Mouse (Mus musculus) hindbrain, embryonic 13.5 days (tissue): ENCODE results near the gene Aldh18a1. TPM values are rescaled to one million over a fixed set of nuclear protein-coding genes. Genes with fewer than 3 reads are reported as not detected.
A peak's percentile ranks its signal among the peaks of the same experiment; 100 is the strongest.

Source experiments
- ATAC-seq: fragments of 200-750 bp; cut with Nextera tagmentation; 2 replicates; pipeline ENCODE4 v1.8.0; 2017; ENCODE audit warnings: moderate TSS enrichment; ENCODE audit not compliant: low FRiP score
- H3K27ac ChIP-seq: fragments of 300-500 bp; sonication (generic); 2 replicates; pipeline ENCODE4 v1.5.1; 2015; ENCODE audit warnings: inconsistent platforms, mild to moderate bottlenecking, moderate library complexity
- H3K27me3 ChIP-seq: fragments of 300-500 bp; sonication (generic); 2 replicates; pipeline ENCODE4 v1.6.1; 2015; ENCODE audit warnings: mild to moderate bottlenecking, inconsistent platforms
- H3K36me3 ChIP-seq: fragments of 300-500 bp; sonication (generic); 2 replicates; pipeline ENCODE4 v1.6.1; 2015; ENCODE audit warnings: mild to moderate bottlenecking, inconsistent platforms
- H3K4me1 ChIP-seq: fragments of 300-500 bp; sonication (generic); replicated peaks from 2 replicates; pipeline ENCODE4 v1.6.1; 2015; ENCODE audit warnings: inconsistent platforms
- H3K4me2 ChIP-seq: fragments of 300-500 bp; sonication (generic); 2 replicates; pipeline ENCODE4 v1.6.1; 2015; ENCODE audit warnings: inconsistent platforms, mild to moderate bottlenecking, moderate library complexity
- H3K4me3 ChIP-seq: fragments of 300-500 bp; sonication (generic); 2 replicates; pipeline ENCODE4 v1.5.1; 2015; ENCODE audit warnings: mild to moderate bottlenecking, inconsistent platforms
- H3K9ac ChIP-seq: fragments of 300-500 bp; sonication (generic); 2 replicates; pipeline ENCODE4 v1.6.1; 2015; ENCODE audit warnings: mild to moderate bottlenecking, inconsistent platforms
- H3K9me3 ChIP-seq: fragments of 300-500 bp; sonication (generic); 2 replicates; pipeline ENCODE4 v1.6.1; 2016; ENCODE audit warnings: inconsistent platforms
- WGBS: fragments of 180-500 bp; shearing (Covaris S2); methylation state at CpG from one replicate; pipeline ENCODE4 v1.1.7; 2015; 5-methylcytosine and 5-hydroxymethylcytosine counted together
- polyA plus RNA-seq: library from polyadenylated mRNA; unstranded; fragments of >200 nt; fragmentation: Nextera tagmentation; extraction: Ambion mirVana; gene quantifications from 2 replicates; pipeline ENCODE4 v1.2.1, GENCODE M21; 2015

The Aldh18a1 gene
- polyA plus RNA-seq, 1 experiment from 2014 or later = 63.8 TPM

DNA sequence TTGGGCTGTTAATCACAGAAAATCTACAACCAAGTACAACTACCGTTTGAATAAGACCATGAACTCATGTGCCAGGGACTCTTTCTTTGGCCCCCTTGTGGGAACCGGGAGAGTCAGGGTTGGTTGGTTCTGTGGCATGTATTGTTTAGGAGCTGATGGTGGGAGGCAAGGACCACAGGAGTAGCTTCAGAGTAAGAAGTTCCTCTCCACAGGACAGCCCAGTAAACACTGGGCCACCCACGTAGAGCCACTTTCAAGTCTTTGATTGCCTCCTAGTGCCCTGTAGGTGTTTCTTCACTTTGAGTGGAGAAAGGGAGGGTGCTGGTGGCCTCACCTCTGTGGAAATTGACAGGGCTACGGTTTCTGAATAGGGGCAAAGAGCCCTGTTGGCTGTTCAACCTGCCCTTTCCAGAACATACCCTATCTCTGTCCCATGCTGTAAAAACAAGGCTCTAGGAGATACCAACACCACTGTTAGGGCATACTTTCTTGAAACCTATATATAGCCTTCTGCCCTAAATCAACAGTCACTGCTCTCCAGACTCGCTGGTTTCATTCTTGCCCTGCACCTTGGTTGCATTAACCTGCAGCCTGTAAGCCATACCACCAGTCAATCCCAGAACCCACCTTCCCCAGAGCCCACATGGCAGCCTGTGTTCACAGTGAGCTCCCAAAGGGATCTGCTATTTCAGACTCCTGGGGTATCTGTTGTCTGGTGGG lies 39.3 kb downstream of the Aldh18a1 start:
- 28% methylated on average over 5 of the region's 5 CpGs for WGBS
- H3K27ac ChIP-seq = no peak overlapping the region
- H3K4me1 ChIP-seq = no peaks in the 10 kb centered on the region
- H3K9ac ChIP-seq = no peak overlapping the region
- H3K27me3 ChIP-seq = no peaks in the 10 kb centered on the region
- no peaks in the 10 kb centered on the region for H3K9me3 ChIP-seq
- ATAC-seq = no peak; the same call in 1 of the 2 replicates
- H3K36me3 ChIP-seq = peaks cover 45% of the 10 kb centered on the region
- no peak overlapping the region for H3K4me2 ChIP-seq
- H3K4me3 ChIP-seq = no peak overlapping the region

GRCm38 (mm10) chr19:40548386-40548785 lies 39.9 kb downstream of the Aldh18a1 start:
- Histone ChIP-seq H3K27me3 (no peaks in the 10 kb centered on the region), H3K4me3 (no peak overlapping the region), H3K36me3 (peaks cover 39% of the 10 kb centered on the region), H3K4me1 (no peaks in the 10 kb centered on the region), H3K4me2 (no peak overlapping the region), H3K27ac (no peak overlapping the region), H3K9ac (no peak overlapping the region), H3K9me3 (no peaks in the 10 kb centered on the region)
- WGBS = 82% methylated on average over 6 of the region's 6 CpGs
- no peak for ATAC-seq

DNA sequence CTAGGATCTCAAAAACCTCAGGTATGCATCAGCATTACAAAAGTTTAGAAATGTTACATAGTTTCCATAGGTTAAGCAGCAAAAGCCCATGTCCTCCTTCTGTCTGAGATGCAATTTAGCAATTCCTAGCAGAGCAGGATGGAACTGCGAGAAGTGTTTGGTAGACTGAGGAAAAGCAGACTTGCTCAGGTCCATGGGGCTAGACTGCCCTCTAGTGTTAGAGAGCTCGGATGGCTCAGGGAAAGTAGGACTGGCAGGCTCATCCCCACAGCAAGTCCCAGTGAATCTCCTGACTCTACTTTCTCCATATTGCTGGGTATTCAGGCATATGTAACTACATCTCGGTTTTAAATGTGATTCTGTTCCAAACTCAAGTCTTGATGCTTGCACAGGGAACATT lies 43.4 kb downstream of the Aldh18a1 start:
- H3K9me3 ChIP-seq = no peaks in the 10 kb centered on the region
- ATAC-seq = peak; percentile 85
- no peaks in the 10 kb centered on the region for H3K27me3 ChIP-seq
- H3K4me2 ChIP-seq = no peak overlapping the region
- no peak overlapping the region for H3K9ac ChIP-seq
- no peak overlapping the region for H3K27ac ChIP-seq
- H3K4me3 ChIP-seq = no peak overlapping the region
- H3K4me1 ChIP-seq = no peaks in the 10 kb centered on the region
- H3K36me3 ChIP-seq = peaks cover 4% of the 10 kb centered on the region; the same call in 1 of the 2 replicates
- 10% methylated on average over 3 of the region's 3 CpGs for WGBS

- WGBS = 87% methylated on average over 7 of the region's 7 CpGs
- Histone ChIP-seq H3K27me3 (no peaks in the 10 kb centered on the region), H3K9ac (no peak overlapping the region), H3K4me1 (no peaks in the 10 kb centered on the region), H3K4me2 (no peak overlapping the region), H3K9me3 (no peaks in the 10 kb centered on the region), H3K27ac (no peak overlapping the region), H3K4me3 (no peak overlapping the region), H3K36me3 (no peaks in the 10 kb centered on the region)
- ATAC-seq = no peak
Measured at GRCm38 (mm10) chr19:40542776-40543175, 45.5 kb downstream of the Aldh18a1 start.

DNA sequence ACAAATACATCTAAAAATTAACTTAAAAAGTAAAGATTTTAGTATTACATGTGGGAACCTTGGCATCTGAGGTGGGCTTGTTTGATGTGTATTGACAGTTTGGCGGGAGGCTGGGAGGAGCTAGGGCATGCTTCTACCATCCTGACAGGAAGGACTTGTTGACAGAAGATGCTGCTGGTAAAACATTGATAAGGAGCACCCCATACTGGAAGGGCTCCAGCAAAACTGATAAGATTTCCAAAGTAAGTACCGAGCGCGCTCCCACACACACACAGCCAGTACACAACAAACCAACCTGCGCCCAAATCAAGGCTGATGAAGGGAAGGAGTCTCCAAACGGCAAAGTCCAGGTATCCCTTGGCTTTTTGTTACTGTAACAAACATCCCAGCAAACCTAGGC lies 51.7 kb downstream of the Aldh18a1 start:
- H3K36me3 ChIP-seq = no peaks in the 10 kb centered on the region
- no peaks in the 10 kb centered on the region for H3K4me1 ChIP-seq
- no peaks in the 10 kb centered on the region for H3K27me3 ChIP-seq
- H3K9ac ChIP-seq = no peak overlapping the region
- no peaks in the 10 kb centered on the region for H3K9me3 ChIP-seq
- no peak overlapping the region for H3K27ac ChIP-seq
- WGBS = 84% methylated on average over 6 of the region's 6 CpGs
- ATAC-seq = no peak
- no peak overlapping the region for H3K4me2 ChIP-seq
- no peak overlapping the region for H3K4me3 ChIP-seq

- WGBS = 92% methylated on average over 5 of the region's 5 CpGs
- no peaks in the 10 kb centered on the region for H3K4me1 ChIP-seq
- H3K9me3 ChIP-seq = no peaks in the 10 kb centered on the region
- H3K36me3 ChIP-seq = no peaks in the 10 kb centered on the region
- H3K9ac ChIP-seq = no peak overlapping the region
- H3K4me3 ChIP-seq = no peak overlapping the region
- H3K4me2 ChIP-seq = no peak overlapping the region
- no peaks in the 10 kb centered on the region for H3K27me3 ChIP-seq
- H3K27ac ChIP-seq = no peak overlapping the region
- no peak for ATAC-seq
Measured at GRCm38 (mm10) chr19:40532525-40532924, 55.7 kb downstream of the Aldh18a1 start.

GRCm38 (mm10) chr19:40530323-40530722 lies 57.9 kb downstream of the Aldh18a1 start:
- Histone ChIP-seq H3K27ac (no peak overlapping the region), H3K9me3 (no peaks in the 10 kb centered on the region), H3K4me3 (no peak overlapping the region), H3K36me3 (no peaks in the 10 kb centered on the region), H3K9ac (no peak overlapping the region), H3K4me2 (no peak overlapping the region), H3K4me1 (no peaks in the 10 kb centered on the region), H3K27me3 (no peaks in the 10 kb centered on the region)
- 96% methylated on average over 2 of the region's 2 CpGs for WGBS
- no peak for ATAC-seq

GRCm38 (mm10) chr19:40528254-40528653 lies 60.0 kb downstream of the Aldh18a1 start:
- Histone ChIP-seq H3K4me2 (no peak overlapping the region), H3K9me3 (no peaks in the 10 kb centered on the region), H3K9ac (no peak overlapping the region), H3K4me3 (no peak overlapping the region), H3K4me1 (0 out of 2 replicates have a peak, but pooled peaks cover 5% of the 10 kb centered on the region), H3K27me3 (no peaks in the 10 kb centered on the region), H3K36me3 (no peaks in the 10 kb centered on the region), H3K27ac (no peak overlapping the region)
- no peak for ATAC-seq

- WGBS = 89% methylated on average over 9 of the region's 9 CpGs
- Histone ChIP-seq H3K4me2 (no peak overlapping the region), H3K4me3 (no peak overlapping the region), H3K9me3 (no peaks in the 10 kb centered on the region), H3K9ac (no peak overlapping the region), H3K27me3 (no peaks in the 10 kb centered on the region), H3K4me1 (0 out of 2 replicates have a peak, but pooled peaks cover 5% of the 10 kb centered on the region), H3K36me3 (no peaks in the 10 kb centered on the region), H3K27ac (no peak overlapping the region)
- ATAC-seq = no peak
Measured at GRCm38 (mm10) chr19:40526367-40527014, 61.8 kb downstream of the Aldh18a1 start.

DNA sequence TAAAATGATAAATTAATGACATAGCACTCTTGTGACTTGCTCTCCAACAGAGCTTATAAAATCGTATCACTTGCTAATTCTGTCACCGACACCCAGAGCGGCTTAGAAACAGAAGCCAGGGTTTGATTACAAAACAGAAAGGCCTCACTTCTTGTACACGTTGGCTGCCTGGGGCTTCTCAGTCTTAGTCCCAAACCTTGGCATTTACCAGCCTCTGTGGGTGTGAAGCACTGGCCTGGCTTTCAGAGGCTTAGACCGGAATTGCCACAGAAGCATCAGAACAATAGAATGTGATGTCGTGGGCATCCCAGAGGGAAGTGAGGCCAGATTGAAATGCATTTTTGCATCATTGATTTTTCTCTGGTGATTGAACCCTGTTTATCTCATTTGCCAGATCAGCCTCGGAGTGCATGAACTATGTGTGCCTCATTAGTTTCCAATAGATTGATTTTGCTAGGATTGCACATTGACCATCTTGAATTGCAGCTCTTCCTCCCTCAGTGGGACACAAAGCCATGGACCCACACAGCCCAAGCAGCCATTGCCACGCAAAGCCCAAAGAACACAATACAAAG lies 64.7 kb downstream of the Aldh18a1 start:
- Histone ChIP-seq H3K27ac (no peak overlapping the region), H3K9ac (no peak overlapping the region), H3K36me3 (no peaks in the 10 kb centered on the region), H3K4me3 (no peak overlapping the region), H3K9me3 (no peaks in the 10 kb centered on the region), H3K27me3 (no peaks in the 10 kb centered on the region), H3K4me2 (no peak overlapping the region), H3K4me1 (0 out of 2 replicates have a peak, but pooled peaks cover 5% of the 10 kb centered on the region)
- ATAC-seq = no peak
- 48% methylated on average over 8 of the region's 8 CpGs for WGBS

- no peak for ATAC-seq
- H3K4me1 ChIP-seq = 0 out of 2 replicates have a peak, but pooled peaks cover 5% of the 10 kb centered on the region
- H3K27me3 ChIP-seq = no peaks in the 10 kb centered on the region
- H3K9ac ChIP-seq = no peak overlapping the region
- no peak overlapping the region for H3K4me3 ChIP-seq
- H3K27ac ChIP-seq = no peak overlapping the region
- no peak overlapping the region for H3K4me2 ChIP-seq
- 88% methylated on average over 5 of the region's 5 CpGs for WGBS
- no peaks in the 10 kb centered on the region for H3K36me3 ChIP-seq
- no peaks in the 10 kb centered on the region for H3K9me3 ChIP-seq
Measured at GRCm38 (mm10) chr19:40520403-40520802, 67.9 kb downstream of the Aldh18a1 start.

- Histone ChIP-seq H3K4me1 (0 out of 2 replicates have a peak, but pooled peaks cover 4% of the 10 kb centered on the region), H3K27ac (no peak overlapping the region), H3K4me3 (no peak overlapping the region), H3K9ac (no peak overlapping the region), H3K36me3 (no peaks in the 10 kb centered on the region), H3K4me2 (no peak overlapping the region), H3K27me3 (no peaks in the 10 kb centered on the region), H3K9me3 (no peaks in the 10 kb centered on the region)
- 88% methylated on average over 1 of the region's 1 CpGs for WGBS
- ATAC-seq = no peak
Measured at GRCm38 (mm10) chr19:40518706-40519105, 69.6 kb downstream of the Aldh18a1 start.
